Mouse (Mus musculus) monocyte, adult 2 months (primary cell): Measurements from ENCODE around the gene Kcnk10.

Source experiments
- DNase-seq, 2 experiments: peaks; one replicate each; pipeline ENCODE4 v3.0.0; 2022; ENCODE audit warnings: low spot score in 2 of 2, low read depth in 1 of 2

The Kcnk10 gene

GRCm38 (mm10) chr12:98409580-98409979 lies 168.5 kb downstream of the Kcnk10 start:
- no peak for DNase-seq

DNA sequence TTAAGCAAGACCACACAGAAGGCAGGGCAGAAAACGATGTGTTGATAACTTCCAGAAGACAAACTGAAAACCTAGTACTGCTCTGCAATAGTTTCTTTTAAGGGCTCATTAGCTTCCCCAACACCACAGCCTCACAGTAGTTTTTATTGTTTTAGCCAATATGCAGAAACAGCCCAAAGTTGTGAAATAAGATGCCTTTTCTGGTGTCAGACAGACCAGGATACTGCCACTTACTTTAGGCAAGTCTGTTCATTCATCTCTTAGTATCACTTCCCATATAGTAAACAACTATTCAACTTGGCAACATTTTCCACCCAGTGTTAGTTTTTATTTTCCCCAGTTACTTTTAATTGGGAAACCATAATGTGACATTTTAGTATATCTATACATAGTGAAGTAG lies 171.5 kb downstream of the Kcnk10 start:
- DNase-seq, result no peak

DNA sequence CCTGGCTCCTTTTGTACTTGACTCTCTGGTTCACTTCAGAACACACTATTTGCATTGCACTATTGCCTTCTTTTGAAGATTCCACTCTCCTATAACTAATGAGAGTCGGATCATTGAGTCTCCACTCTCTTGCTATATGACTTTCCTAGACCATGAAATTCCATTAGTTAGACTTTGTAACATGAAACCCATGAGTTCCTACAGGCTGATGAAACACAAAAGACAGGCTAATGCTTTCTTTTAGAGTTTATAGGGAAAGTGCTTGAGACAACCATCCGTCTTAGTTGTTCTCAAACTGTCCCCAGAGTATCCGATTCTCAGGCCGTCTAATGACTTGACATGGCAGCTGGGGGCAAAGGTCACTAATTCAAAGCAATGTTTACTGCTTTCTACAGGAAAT lies 172.0 kb downstream of the Kcnk10 start:
- DNase-seq, result no peak

GRCm38 (mm10) chr12:98396586-98396985 lies 181.5 kb downstream of the Kcnk10 start:
- no peak for DNase-seq

DNA sequence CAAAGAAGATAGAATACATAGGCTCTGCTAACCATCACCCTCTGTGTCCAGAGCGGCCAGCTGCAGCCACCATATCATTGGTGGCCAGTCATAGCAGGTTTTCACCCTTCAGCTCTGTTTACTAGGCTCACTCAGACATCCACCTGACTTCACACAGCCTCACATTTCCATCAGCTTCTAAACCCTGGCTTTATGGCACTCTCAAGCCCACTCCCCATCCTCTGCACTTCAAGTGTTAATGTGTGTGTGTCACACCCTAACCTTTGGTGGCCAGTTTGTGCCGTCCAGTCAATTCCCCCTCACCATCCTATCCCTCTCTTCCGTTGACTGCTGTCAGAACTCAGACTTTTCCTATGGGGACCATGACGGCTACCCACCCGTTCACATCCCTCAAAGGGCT lies 184.0 kb downstream of the Kcnk10 start:
- DNase-seq, result no peak

DNA sequence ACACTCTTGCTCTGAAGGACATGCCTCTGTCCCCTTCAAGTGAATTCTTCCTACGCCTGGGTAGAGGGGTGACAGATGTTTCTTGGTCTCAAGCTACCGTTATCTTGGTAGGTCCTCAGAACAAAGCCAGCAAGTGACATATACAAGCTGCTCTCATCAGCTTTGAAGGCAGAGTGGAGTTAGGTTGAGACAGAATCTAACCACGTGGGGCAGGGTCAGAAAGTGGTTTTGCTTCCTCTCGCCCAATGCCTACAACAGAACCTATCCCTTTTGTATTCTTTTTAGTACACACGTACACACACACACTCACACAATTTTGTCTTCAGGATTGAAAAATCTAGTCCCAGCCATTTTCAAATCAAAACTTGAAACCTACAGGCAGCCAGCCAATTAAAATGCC lies 186.8 kb downstream of the Kcnk10 start:
- DNase-seq, result no peak

- no peak for DNase-seq
Measured at GRCm38 (mm10) chr12:98389618-98390017, 188.5 kb downstream of the Kcnk10 start.
